Mouse (Mus musculus): Measurements from ENCODE around the gene Mrpl40. TPM values are rescaled to one million over a fixed set of nuclear protein-coding genes. Genes with fewer than 3 reads are reported as not detected.

The Mrpl40 gene
- 89.1 and 97.2 TPM in 2 replicates for polyA plus RNA-seq (2015; fragmentation: Nextera tagmentation; extraction: Ambion mirVana)

DNA sequence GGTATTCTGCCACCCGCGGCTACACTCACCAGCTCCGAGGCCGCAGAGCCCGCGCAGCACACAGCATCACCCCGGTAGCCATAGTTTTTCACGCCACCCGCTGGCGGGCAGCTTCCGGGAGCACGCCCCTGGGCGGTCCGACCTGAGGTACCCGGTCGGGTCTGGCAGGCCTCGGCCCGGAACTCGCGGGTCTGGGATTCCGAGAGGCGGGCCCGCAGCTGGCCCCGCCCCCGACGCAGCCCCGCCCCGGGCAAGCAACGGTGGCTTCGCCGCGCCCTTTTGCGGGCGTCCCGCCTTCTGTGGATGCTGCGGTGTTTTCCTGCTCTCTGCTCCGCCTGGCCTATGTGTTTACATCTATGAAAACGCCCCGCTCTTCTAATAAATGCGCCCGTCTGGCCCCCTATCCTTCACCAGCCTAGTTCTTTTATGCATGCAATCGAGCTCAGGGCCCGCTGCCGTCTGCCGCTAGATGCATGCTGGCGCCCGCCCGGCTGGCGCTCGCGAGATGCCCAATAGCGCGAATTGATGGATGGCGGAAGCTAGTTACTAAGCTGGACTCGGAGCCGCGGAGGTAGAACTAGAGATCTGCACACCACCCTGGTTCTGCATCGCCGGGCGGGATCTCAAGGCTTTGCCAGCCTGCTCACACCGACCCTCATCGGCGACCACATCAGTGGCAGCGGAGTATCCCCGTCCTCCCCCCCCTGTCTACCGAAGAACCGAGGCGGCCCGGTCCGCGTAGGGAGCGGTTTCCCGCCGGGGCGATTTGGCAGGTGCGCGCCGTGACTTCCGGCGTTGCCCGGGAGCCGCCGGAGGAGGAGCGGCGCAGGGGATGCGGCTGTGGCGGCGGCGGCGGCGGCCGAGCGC, at the start of gene Mrpl40, which contains the start of gene Hira:
TSS of gene Mrpl40 (minus strand) at position 421 of the 867 bp plus-strand sequence.
TSS of gene Hira (plus strand) at position 596 of the 867 bp plus-strand sequence.
- peak within 1 kb of the TSS; percentile 94 for H3K27ac ChIP-seq (ENCODE audit: low read length)
- 0 out of 2 replicates have a peak, but pooled peaks cover 6% of the 10 kb centered on the region for H3K4me1 ChIP-seq (ENCODE audit: control insufficient read depth, insufficient read depth, low read length)
- peak; percentile 95 for ATAC-seq
- peak within 1 kb of the TSS; percentile 62 for H3K4me2 ChIP-seq (ENCODE audit: low read depth, low read length)
- WGBS = under 1% methylated on average over 77 of the region's 93 CpGs
- H3K9ac ChIP-seq (ENCODE audit: low read depth, low read length) = peak within 1 kb of the TSS; percentile 89
- no peaks in the 10 kb centered on the region for H3K27me3 ChIP-seq (replicated peaks; ENCODE audit: control insufficient read depth, insufficient read depth, low read length)
- H3K4me3 ChIP-seq (ENCODE audit: low read length) = peak within 1 kb of the TSS; percentile 94
- H3K36me3 ChIP-seq (ENCODE audit: control insufficient read depth, insufficient read depth, low read length) = 0 out of 2 replicates have a peak, but pooled peaks cover 3% of the 10 kb centered on the region
- H3K9me3 ChIP-seq (ENCODE audit: control insufficient read depth, low read length) = no peaks in the 10 kb centered on the region

DNA sequence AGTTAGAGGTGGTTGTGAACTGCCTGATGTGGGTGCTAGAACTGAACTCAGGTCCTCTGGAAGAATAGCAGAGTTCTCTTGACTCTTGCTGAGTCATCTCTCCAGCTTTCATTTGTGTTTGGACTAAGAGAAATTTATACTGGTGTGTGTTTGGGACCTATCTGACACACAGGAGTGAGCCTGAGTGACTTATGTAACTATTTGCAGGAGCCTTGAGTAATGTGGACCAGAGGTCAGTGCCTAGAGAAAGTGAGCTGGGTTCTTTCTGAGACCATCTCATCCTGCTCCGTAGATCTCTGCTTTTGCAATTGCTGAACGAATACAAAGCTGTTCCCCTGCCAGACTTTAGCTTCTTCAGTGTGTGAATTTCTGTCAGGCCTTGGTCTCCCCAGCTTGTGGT, 45.1 kb upstream of the Mrpl40 start:
- no peak for ATAC-seq

DNA sequence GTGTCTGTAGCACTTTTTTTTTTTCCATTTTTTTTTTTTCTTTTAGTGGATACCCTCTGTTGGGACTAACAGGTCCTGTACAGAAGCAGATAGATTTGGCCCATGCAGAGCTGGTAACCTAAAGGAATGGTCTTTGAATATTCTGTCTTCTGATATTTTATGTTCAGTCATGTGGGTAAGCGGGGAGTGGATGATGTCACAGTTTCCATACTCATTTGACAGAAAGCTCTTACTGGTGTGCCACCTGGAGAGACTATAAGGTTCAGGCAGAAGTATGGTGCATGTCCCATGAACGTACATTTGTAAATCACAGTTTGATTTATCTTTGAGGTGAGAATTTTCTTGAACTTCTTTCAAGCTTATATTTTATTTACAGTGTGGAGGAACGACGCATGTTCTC, 39.4 kb upstream of the Mrpl40 start:
- ATAC-seq = no peak
- 92% methylated on average over 4 of the region's 4 CpGs for WGBS

More for the DNA sequence above, 45.1 kb upstream of the Mrpl40 start:
- no peaks in the 10 kb centered on the region for H3K4me1 ChIP-seq (ENCODE audit: control insufficient read depth, insufficient read depth, low read length)
- H3K9me3 ChIP-seq (ENCODE audit: control insufficient read depth, low read length) = no peaks in the 10 kb centered on the region
- WGBS = 89% methylated on average over 2 of the region's 2 CpGs
- H3K9ac ChIP-seq (ENCODE audit: low read depth, low read length) = no peak overlapping the region
- no peaks in the 10 kb centered on the region for H3K27me3 ChIP-seq (replicated peaks; ENCODE audit: control insufficient read depth, insufficient read depth, low read length)
- no peak overlapping the region for H3K4me2 ChIP-seq (ENCODE audit: low read depth, low read length)
- H3K27ac ChIP-seq (ENCODE audit: low read length) = no peak overlapping the region
- peaks cover 15% of the 10 kb centered on the region; the same call in 1 of the 2 replicates for H3K36me3 ChIP-seq (ENCODE audit: control insufficient read depth, insufficient read depth, low read length)
- H3K4me3 ChIP-seq (ENCODE audit: low read length) = no peak overlapping the region

DNA sequence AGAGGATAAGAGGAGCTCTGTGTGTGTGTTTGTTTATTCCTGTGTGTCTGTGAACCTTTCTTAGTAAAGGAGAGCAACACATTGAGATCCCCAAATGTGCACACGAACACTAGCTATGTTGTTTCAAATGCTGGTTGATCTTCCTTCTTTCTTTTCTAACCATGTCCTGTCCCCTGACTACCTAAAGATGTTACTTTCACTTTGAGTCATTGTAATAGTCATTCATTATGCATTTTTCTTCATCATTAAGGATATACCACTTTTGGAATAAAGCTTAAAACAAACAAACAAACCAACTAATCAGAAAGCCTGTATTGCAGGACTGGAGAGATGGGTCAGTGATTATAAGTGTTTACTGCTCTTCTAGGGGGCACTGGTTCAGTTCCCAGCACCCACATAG, 29.0 kb upstream of the Mrpl40 start:
- WGBS = 92% methylated on average over 1 of the region's 1 CpGs
- H3K4me3 ChIP-seq (ENCODE audit: low read length) = no peak overlapping the region
- no peaks in the 10 kb centered on the region for H3K27me3 ChIP-seq (replicated peaks; ENCODE audit: control insufficient read depth, insufficient read depth, low read length)

More for the DNA sequence above, 39.4 kb upstream of the Mrpl40 start:
- Histone ChIP-seq H3K4me2 (ENCODE audit: low read depth, low read length) (no peak overlapping the region), H3K27ac (ENCODE audit: low read length) (no peak overlapping the region), H3K9me3 (ENCODE audit: control insufficient read depth, low read length) (no peaks in the 10 kb centered on the region), H3K4me1 (ENCODE audit: control insufficient read depth, insufficient read depth, low read length) (no peaks in the 10 kb centered on the region), H3K4me3 (ENCODE audit: low read length) (no peak overlapping the region), H3K36me3 (ENCODE audit: control insufficient read depth, insufficient read depth, low read length) (peaks cover 16% of the 10 kb centered on the region), H3K27me3 (replicated peaks; ENCODE audit: control insufficient read depth, insufficient read depth, low read length) (no peaks in the 10 kb centered on the region), H3K9ac (ENCODE audit: low read depth, low read length) (no peak overlapping the region)

DNA sequence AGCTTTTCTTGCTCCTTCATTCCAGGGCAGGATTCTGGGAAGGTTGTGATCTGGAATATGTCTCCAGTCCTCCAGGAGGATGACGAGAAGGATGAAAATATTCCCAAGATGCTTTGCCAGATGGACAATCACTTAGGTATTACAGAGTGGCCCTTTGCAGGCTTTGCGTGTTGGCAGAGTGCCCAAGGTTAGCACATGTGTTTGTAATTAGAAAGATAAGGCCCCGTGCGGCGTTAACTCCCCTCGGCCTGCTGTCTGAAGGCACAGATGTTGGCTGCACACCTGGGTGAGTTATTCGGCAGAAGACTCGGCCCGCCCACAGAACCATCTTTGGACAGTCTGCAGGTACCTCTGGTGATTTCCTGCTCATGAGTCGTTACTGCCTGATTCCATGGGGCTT, 19.8 kb upstream of the Mrpl40 start:
- WGBS = 63% methylated on average over 10 of the region's 10 CpGs

More for the DNA sequence above, 29.0 kb upstream of the Mrpl40 start:
- Histone ChIP-seq H3K4me2 (ENCODE audit: low read depth, low read length) (no peak overlapping the region), H3K9ac (ENCODE audit: low read depth, low read length) (no peak overlapping the region), H3K4me1 (ENCODE audit: control insufficient read depth, insufficient read depth, low read length) (no peaks in the 10 kb centered on the region), H3K36me3 (ENCODE audit: control insufficient read depth, insufficient read depth, low read length) (peaks cover 4% of the 10 kb centered on the region), H3K27ac (ENCODE audit: low read length) (no peak overlapping the region), H3K9me3 (ENCODE audit: control insufficient read depth, low read length) (no peaks in the 10 kb centered on the region)
- ATAC-seq = no peak

GRCm38 (mm10) chr16:18895249-18895648, 18.6 kb upstream of the Mrpl40 start:
- H3K4me3 ChIP-seq (ENCODE audit: low read length) = no peak overlapping the region
- no peak overlapping the region for H3K4me2 ChIP-seq (ENCODE audit: low read depth, low read length)
- 74% methylated on average over 3 of the region's 3 CpGs for WGBS
- H3K36me3 ChIP-seq (ENCODE audit: control insufficient read depth, insufficient read depth, low read length) = 0 out of 2 replicates have a peak, but pooled peaks cover 5% of the 10 kb centered on the region
- H3K27ac ChIP-seq (ENCODE audit: low read length) = no peak overlapping the region
- H3K4me1 ChIP-seq (ENCODE audit: control insufficient read depth, insufficient read depth, low read length) = no peaks in the 10 kb centered on the region
- no peaks in the 10 kb centered on the region for H3K27me3 ChIP-seq (replicated peaks; ENCODE audit: control insufficient read depth, insufficient read depth, low read length)
- no peaks in the 10 kb centered on the region for H3K9me3 ChIP-seq (ENCODE audit: control insufficient read depth, low read length)
- H3K9ac ChIP-seq (ENCODE audit: low read depth, low read length) = no peak overlapping the region
- ATAC-seq = no peak

More for the DNA sequence above, 19.8 kb upstream of the Mrpl40 start:
- no peaks in the 10 kb centered on the region for H3K4me1 ChIP-seq (ENCODE audit: control insufficient read depth, insufficient read depth, low read length)
- H3K27ac ChIP-seq (ENCODE audit: low read length) = no peak overlapping the region
- no peak overlapping the region for H3K9ac ChIP-seq (ENCODE audit: low read depth, low read length)
- no peaks in the 10 kb centered on the region for H3K9me3 ChIP-seq (ENCODE audit: control insufficient read depth, low read length)
- no peak overlapping the region for H3K4me3 ChIP-seq (ENCODE audit: low read length)
- ATAC-seq = peak; percentile 33; the same call in 1 of the 2 replicates
- H3K27me3 ChIP-seq (replicated peaks; ENCODE audit: control insufficient read depth, insufficient read depth, low read length) = no peaks in the 10 kb centered on the region
- H3K4me2 ChIP-seq (ENCODE audit: low read depth, low read length) = no peak overlapping the region
- peaks cover 5% of the 10 kb centered on the region; the same call in 1 of the 2 replicates for H3K36me3 ChIP-seq (ENCODE audit: control insufficient read depth, insufficient read depth, low read length)

GRCm38 (mm10) chr16:18893840-18894372, 17.2 kb upstream of the Mrpl40 start:
- no peaks in the 10 kb centered on the region for H3K9me3 ChIP-seq (ENCODE audit: control insufficient read depth, low read length)
- H3K36me3 ChIP-seq (ENCODE audit: control insufficient read depth, insufficient read depth, low read length) = 0 out of 2 replicates have a peak, but pooled peaks cover 5% of the 10 kb centered on the region
- no peak for ATAC-seq
- no peak overlapping the region for H3K4me2 ChIP-seq (ENCODE audit: low read depth, low read length)
- no peaks in the 10 kb centered on the region for H3K4me1 ChIP-seq (ENCODE audit: control insufficient read depth, insufficient read depth, low read length)
- no peaks in the 10 kb centered on the region for H3K27me3 ChIP-seq (replicated peaks; ENCODE audit: control insufficient read depth, insufficient read depth, low read length)
- 74% methylated on average over 4 of the region's 4 CpGs for WGBS
- H3K27ac ChIP-seq (ENCODE audit: low read length) = no peak overlapping the region
- no peak overlapping the region for H3K9ac ChIP-seq (ENCODE audit: low read depth, low read length)
- no peak overlapping the region for H3K4me3 ChIP-seq (ENCODE audit: low read length)

DNA sequence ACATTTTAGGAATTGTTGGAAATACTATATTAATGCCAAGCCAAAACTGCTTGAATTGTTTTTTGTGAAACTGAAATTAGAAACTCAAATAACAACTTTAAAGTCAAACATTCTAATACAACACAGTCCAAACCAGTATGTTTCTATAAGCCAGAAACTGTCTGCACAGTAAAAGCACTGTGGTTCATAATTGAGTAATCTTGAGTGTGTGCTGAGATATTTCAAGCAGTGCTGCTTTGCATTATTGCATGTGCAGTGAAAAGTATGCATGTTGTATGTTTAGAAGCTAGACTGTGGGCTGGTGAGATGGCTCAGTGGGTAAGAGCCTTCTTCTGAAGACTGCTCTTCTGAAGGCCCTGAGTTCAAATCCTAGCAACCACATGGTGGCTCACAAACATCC, 7.4 kb upstream of the Mrpl40 start:
- Histone ChIP-seq H3K9me3 (ENCODE audit: control insufficient read depth, low read length) (no peaks in the 10 kb centered on the region), H3K4me1 (ENCODE audit: control insufficient read depth, insufficient read depth, low read length) (0 out of 2 replicates have a peak, but pooled peaks cover 2% of the 10 kb centered on the region), H3K36me3 (ENCODE audit: control insufficient read depth, insufficient read depth, low read length) (no peaks in the 10 kb centered on the region; the same call in 1 of the 2 replicates), H3K4me3 (ENCODE audit: low read length) (no peak overlapping the region), H3K27me3 (replicated peaks; ENCODE audit: control insufficient read depth, insufficient read depth, low read length) (no peaks in the 10 kb centered on the region), H3K27ac (ENCODE audit: low read length) (no peak overlapping the region), H3K4me2 (ENCODE audit: low read depth, low read length) (no peak overlapping the region), H3K9ac (ENCODE audit: low read depth, low read length) (no peak overlapping the region)
- ATAC-seq = no peak

GRCm38 (mm10) chr16:18878091-18878720, 1.5 kb upstream of the Mrpl40 start:
- Histone ChIP-seq H3K4me1 (ENCODE audit: control insufficient read depth, insufficient read depth, low read length) (0 out of 2 replicates have a peak, but pooled peaks cover 6% of the 10 kb centered on the region), H3K27ac (ENCODE audit: low read length) (peak overlapping the region; percentile 94), H3K36me3 (ENCODE audit: control insufficient read depth, insufficient read depth, low read length) (0 out of 2 replicates have a peak, but pooled peaks cover 3% of the 10 kb centered on the region), H3K4me2 (ENCODE audit: low read depth, low read length) (peak overlapping the region; percentile 62), H3K4me3 (ENCODE audit: low read length) (peak overlapping the region; percentile 94), H3K9me3 (ENCODE audit: control insufficient read depth, low read length) (no peaks in the 10 kb centered on the region), H3K9ac (ENCODE audit: low read depth, low read length) (peak overlapping the region; percentile 89), H3K27me3 (replicated peaks; ENCODE audit: control insufficient read depth, insufficient read depth, low read length) (no peaks in the 10 kb centered on the region)
- ATAC-seq = no peak
- 20% methylated on average over 20 of the region's 20 CpGs for WGBS

Data from intestine, embryonic 16.5 days (tissue).